Mouse (Mus musculus): ENCODE results near the gene Sin3b. TPM values are rescaled to one million over a fixed set of nuclear protein-coding genes. Genes with fewer than 3 reads are reported as not detected.
"Not testable (repeated sequence)": the region's sequence is repeated elsewhere in the genome, so short reads cannot be mapped to it uniquely, and the experiment has no call there.

The Sin3b gene
- polyA plus RNA-seq (2016; fragmentation: Nextera tagmentation; extraction: Ambion mirVana): 147 and 151 TPM in 2 replicates

GRCm38 (mm10) chr8:72722769-72723650, at the start of gene Sin3b:
Sin3b (plus strand) TSS chr8:72723285.
- Histone ChIP-seq H3K4me1 (replicated peaks) (peaks cover 11% of the 10 kb centered on the region), H3K9me3 (replicated peaks) (no peaks in the 10 kb centered on the region), H3K4me2 (peak within 1 kb of the TSS; percentile 99), H3K4me3 (peak within 1 kb of the TSS; percentile 96), H3K27me3 (replicated peaks) (no peaks in the 10 kb centered on the region), H3K9ac (peak within 1 kb of the TSS; percentile 97), H3K36me3 (peaks cover 35% of the 10 kb centered on the region), H3K27ac (ENCODE audit: poor library complexity, severe bottlenecking) (no peak within 1 kb of the TSS)
- WGBS: 15% methylated on average over 49 of the region's 56 CpGs
- peak; percentile 95 for ATAC-seq (ENCODE audit: insufficient number of reproducible peaks, low FRiP score)

- Histone ChIP-seq H3K36me3 (no peaks in the 10 kb centered on the region), H3K4me3 (no peak overlapping the region), H3K4me2 (no peak overlapping the region), H3K9ac (no peak overlapping the region), H3K27ac (ENCODE audit: poor library complexity, severe bottlenecking) (no peak overlapping the region), H3K4me1 (replicated peaks) (no peaks in the 10 kb centered on the region), H3K27me3 (replicated peaks) (no peaks in the 10 kb centered on the region; the same call in 1 of the 2 replicates), H3K9me3 (replicated peaks) (no peaks in the 10 kb centered on the region)
- no peak for ATAC-seq (ENCODE audit: insufficient number of reproducible peaks, low FRiP score)
- 84% methylated on average over 2 of the region's 2 CpGs for WGBS
These were observed 48.9 kb upstream of the Sin3b start for GRCm38 (mm10) chr8:72674184-72674583.

- Histone ChIP-seq H3K4me3 (no peak overlapping the region), H3K9ac (no peak overlapping the region), H3K9me3 (replicated peaks) (no peaks in the 10 kb centered on the region), H3K27me3 (replicated peaks) (peaks cover 3% of the 10 kb centered on the region; the same call in 1 of the 2 replicates), H3K4me2 (no peak overlapping the region), H3K36me3 (no peaks in the 10 kb centered on the region), H3K27ac (ENCODE audit: poor library complexity, severe bottlenecking) (no peak overlapping the region), H3K4me1 (replicated peaks) (no peaks in the 10 kb centered on the region)
- ATAC-seq (ENCODE audit: insufficient number of reproducible peaks, low FRiP score): no peak
- WGBS: 52% methylated on average over 4 of the region's 4 CpGs
These were observed 46.6 kb upstream of the Sin3b start for GRCm38 (mm10) chr8:72676436-72676835.

GRCm38 (mm10) chr8:72676844-72677243, 46.2 kb upstream of the Sin3b start:
- H3K9me3 ChIP-seq (replicated peaks); ATAC-seq (ENCODE audit: insufficient number of reproducible peaks, low FRiP score); H3K4me2 ChIP-seq; H3K9ac ChIP-seq; H3K36me3 ChIP-seq; H3K27me3 ChIP-seq (replicated peaks); H3K4me1 ChIP-seq (replicated peaks); H3K4me3 ChIP-seq; H3K27ac ChIP-seq (ENCODE audit: poor library complexity, severe bottlenecking): not testable (repeated sequence)
- 62% methylated on average over 2 of the region's 2 CpGs for WGBS

GRCm38 (mm10) chr8:72677331-72677730, 45.8 kb upstream of the Sin3b start:
- Histone ChIP-seq H3K4me3 (no peak overlapping the region), H3K27ac (ENCODE audit: poor library complexity, severe bottlenecking) (no peak overlapping the region), H3K9me3 (replicated peaks) (no peaks in the 10 kb centered on the region), H3K4me1 (replicated peaks) (no peaks in the 10 kb centered on the region), H3K36me3 (no peaks in the 10 kb centered on the region), H3K4me2 (no peak overlapping the region), H3K27me3 (replicated peaks) (peaks cover 3% of the 10 kb centered on the region; the same call in 1 of the 2 replicates), H3K9ac (no peak overlapping the region)
- ATAC-seq (ENCODE audit: insufficient number of reproducible peaks, low FRiP score): no peak
- WGBS: 52% methylated on average over 5 of the region's 5 CpGs

GRCm38 (mm10) chr8:72680133-72680532, 43.0 kb upstream of the Sin3b start:
- H3K9me3 ChIP-seq (replicated peaks): no peaks in the 10 kb centered on the region
- H3K4me2 ChIP-seq: no peak overlapping the region
- peaks cover 3% of the 10 kb centered on the region; the same call in 1 of the 2 replicates for H3K27me3 ChIP-seq (replicated peaks)
- no peaks in the 10 kb centered on the region for H3K36me3 ChIP-seq
- H3K4me3 ChIP-seq: no peak overlapping the region
- H3K9ac ChIP-seq: no peak overlapping the region
- ATAC-seq (ENCODE audit: insufficient number of reproducible peaks, low FRiP score): no peak
- peaks cover 4% of the 10 kb centered on the region; the same call in 1 of the 2 replicates for H3K4me1 ChIP-seq (replicated peaks)
- no peak overlapping the region for H3K27ac ChIP-seq (ENCODE audit: poor library complexity, severe bottlenecking)
- WGBS: 8% methylated on average over 3 of the region's 3 CpGs

- no peak overlapping the region for H3K4me2 ChIP-seq
- H3K9ac ChIP-seq: no peak overlapping the region
- no peak; the same call in 1 of the 2 replicates for ATAC-seq (ENCODE audit: insufficient number of reproducible peaks, low FRiP score)
- peaks cover 3% of the 10 kb centered on the region; the same call in 1 of the 2 replicates for H3K27me3 ChIP-seq (replicated peaks)
- no peak overlapping the region for H3K4me3 ChIP-seq
- H3K4me1 ChIP-seq (replicated peaks): peaks cover 4% of the 10 kb centered on the region; the same call in 1 of the 2 replicates
- 73% methylated on average over 4 of the region's 4 CpGs for WGBS
- H3K27ac ChIP-seq (ENCODE audit: poor library complexity, severe bottlenecking): no peak overlapping the region
- H3K36me3 ChIP-seq: no peaks in the 10 kb centered on the region
- H3K9me3 ChIP-seq (replicated peaks): no peaks in the 10 kb centered on the region
These were observed 40.9 kb upstream of the Sin3b start for GRCm38 (mm10) chr8:72682051-72682687.

GRCm38 (mm10) chr8:72683010-72683521, 40.0 kb upstream of the Sin3b start:
- Histone ChIP-seq H3K9me3 (replicated peaks) (no peaks in the 10 kb centered on the region), H3K4me1 (replicated peaks) (peaks cover 4% of the 10 kb centered on the region; the same call in 1 of the 2 replicates), H3K9ac (no peak overlapping the region), H3K27me3 (replicated peaks) (peaks cover 3% of the 10 kb centered on the region; the same call in 1 of the 2 replicates), H3K36me3 (no peaks in the 10 kb centered on the region), H3K27ac (ENCODE audit: poor library complexity, severe bottlenecking) (no peak overlapping the region; the same call in 1 of the 2 replicates), H3K4me3 (no peak overlapping the region), H3K4me2 (no peak overlapping the region)
- 35% methylated on average over 2 of the region's 2 CpGs for WGBS
- ATAC-seq (ENCODE audit: insufficient number of reproducible peaks, low FRiP score): peak; percentile 56; the same call in 1 of the 2 replicates

- not testable (repeated sequence) for ATAC-seq (ENCODE audit: insufficient number of reproducible peaks, low FRiP score); H3K4me3 ChIP-seq; H3K36me3 ChIP-seq; H3K4me1 ChIP-seq (replicated peaks); H3K27ac ChIP-seq (ENCODE audit: poor library complexity, severe bottlenecking); H3K9ac ChIP-seq; H3K4me2 ChIP-seq; H3K9me3 ChIP-seq (replicated peaks); H3K27me3 ChIP-seq (replicated peaks)
- WGBS: 75% methylated on average over 5 of the region's 5 CpGs
These were observed 39.4 kb upstream of the Sin3b start for GRCm38 (mm10) chr8:72683572-72684099.

- Histone ChIP-seq H3K27ac (ENCODE audit: poor library complexity, severe bottlenecking) (no peak overlapping the region), H3K4me3 (no peak overlapping the region), H3K4me2 (no peak overlapping the region), H3K4me1 (replicated peaks) (no peaks in the 10 kb centered on the region), H3K9ac (no peak overlapping the region), H3K27me3 (replicated peaks) (no peaks in the 10 kb centered on the region), H3K9me3 (replicated peaks) (no peaks in the 10 kb centered on the region), H3K36me3 (no peaks in the 10 kb centered on the region)
- 93% methylated on average over 2 of the region's 2 CpGs for WGBS
- 0 out of 2 replicates have a peak, but pooled peaks have one; percentile 33 for ATAC-seq (ENCODE audit: insufficient number of reproducible peaks, low FRiP score)
These were observed 24.6 kb upstream of the Sin3b start for GRCm38 (mm10) chr8:72698349-72698926.
